Mouse (Mus musculus): ENCODE measurements around the gene Eno1. TPM values are rescaled to one million over a fixed set of nuclear protein-coding genes. Genes with fewer than 3 reads are reported as not detected.

Gene Eno1
- polyA plus RNA-seq (2011; ENCODE audit: insufficient read length, low read depth, missing spikeins): 672 and 858 TPM in 2 replicates

- TF ChIP-seq CTCF (IDR thresholded peaks at IDR 0.05; ENCODE audit: borderline replicate concordance, insufficient read depth, low read length) (no peak), POLR2A (IDR thresholded peaks at IDR 0.05; ENCODE audit: low read depth, low read length) (peak; percentile 98)
- peaks cover 8% of the 10 kb centered on the region for H3K4me1 ChIP-seq (ENCODE audit: control insufficient read depth, insufficient read depth, low read length)
- peak within 1 kb of the TSS; percentile 85 for H3K4me3 ChIP-seq (ENCODE audit: insufficient read depth, low read length)
- peak within 1 kb of the TSS; percentile 89 for H3K27ac ChIP-seq (ENCODE audit: insufficient read depth, low read length)
Observed at GRCm38 (mm10) chr4:150236521-150237481, at the start of gene Eno1. Gene Eno1, plus strand, starts transcription at chr4:150236721.

- Histone ChIP-seq H3K4me1 (ENCODE audit: control insufficient read depth, insufficient read depth, low read length) (no peaks in the 10 kb centered on the region), H3K4me3 (ENCODE audit: insufficient read depth, low read length) (no peak overlapping the region), H3K27ac (ENCODE audit: insufficient read depth, low read length) (no peak overlapping the region)
- TF ChIP-seq CTCF (IDR thresholded peaks at IDR 0.05; ENCODE audit: borderline replicate concordance, insufficient read depth, low read length) (no peak), POLR2A (IDR thresholded peaks at IDR 0.05; ENCODE audit: low read depth, low read length) (no peak)
Observed at GRCm38 (mm10) chr4:150188236-150188635, 48.3 kb upstream of the Eno1 start.

GRCm38 (mm10) chr4:150192199-150192598 is 44.3 kb upstream of the Eno1 start:
- no peak overlapping the region for H3K4me3 ChIP-seq (ENCODE audit: insufficient read depth, low read length)
- no peak overlapping the region for H3K27ac ChIP-seq (ENCODE audit: insufficient read depth, low read length)
- no peak for TF ChIP-seq CTCF (IDR thresholded peaks at IDR 0.05; ENCODE audit: borderline replicate concordance, insufficient read depth, low read length)
- TF ChIP-seq POLR2A (IDR thresholded peaks at IDR 0.05; ENCODE audit: low read depth, low read length): no peak
- no peaks in the 10 kb centered on the region for H3K4me1 ChIP-seq (ENCODE audit: control insufficient read depth, insufficient read depth, low read length)

- H3K4me1 ChIP-seq (ENCODE audit: control insufficient read depth, insufficient read depth, low read length): no peaks in the 10 kb centered on the region
Observed at GRCm38 (mm10) chr4:150193915-150194314, 42.6 kb upstream of the Eno1 start.

GRCm38 (mm10) chr4:150198268-150198667 is 38.3 kb upstream of the Eno1 start:
- TF ChIP-seq POLR2A (IDR thresholded peaks at IDR 0.05; ENCODE audit: low read depth, low read length) (no peak), CTCF (IDR thresholded peaks at IDR 0.05; ENCODE audit: borderline replicate concordance, insufficient read depth, low read length) (no peak)
- Histone ChIP-seq H3K4me1 (ENCODE audit: control insufficient read depth, insufficient read depth, low read length) (no peaks in the 10 kb centered on the region), H3K4me3 (ENCODE audit: insufficient read depth, low read length) (no peak overlapping the region), H3K27ac (ENCODE audit: insufficient read depth, low read length) (no peak overlapping the region)

More at GRCm38 (mm10) chr4:150193915-150194314, 42.6 kb upstream of the Eno1 start:
- no peak overlapping the region for H3K27ac ChIP-seq (ENCODE audit: insufficient read depth, low read length)
- no peak overlapping the region for H3K4me3 ChIP-seq (ENCODE audit: insufficient read depth, low read length)
- TF ChIP-seq POLR2A (IDR thresholded peaks at IDR 0.05; ENCODE audit: low read depth, low read length) (no peak), CTCF (IDR thresholded peaks at IDR 0.05; ENCODE audit: borderline replicate concordance, insufficient read depth, low read length) (peak; percentile 33; the same call in 1 of the 2 replicates)

- H3K4me1 ChIP-seq (ENCODE audit: control insufficient read depth, insufficient read depth, low read length): no peaks in the 10 kb centered on the region
- H3K27ac ChIP-seq (ENCODE audit: insufficient read depth, low read length): no peak within 1 kb of the TSS
- H3K4me3 ChIP-seq (ENCODE audit: insufficient read depth, low read length): no peak within 1 kb of the TSS
- TF ChIP-seq POLR2A (IDR thresholded peaks at IDR 0.05; ENCODE audit: low read depth, low read length) (no peak), CTCF (IDR thresholded peaks at IDR 0.05; ENCODE audit: borderline replicate concordance, insufficient read depth, low read length) (no peak)
Observed at GRCm38 (mm10) chr4:150201232-150201631, 35.3 kb upstream of the Eno1 start, which contains the start of gene Car6. Gene Car6, minus strand, starts transcription at chr4:150201332.

- no peaks in the 10 kb centered on the region for H3K4me1 ChIP-seq (ENCODE audit: control insufficient read depth, insufficient read depth, low read length)
- H3K27ac ChIP-seq (ENCODE audit: insufficient read depth, low read length): no peak overlapping the region
- H3K4me3 ChIP-seq (ENCODE audit: insufficient read depth, low read length): no peak overlapping the region
- TF ChIP-seq POLR2A (IDR thresholded peaks at IDR 0.05; ENCODE audit: low read depth, low read length) (no peak), CTCF (IDR thresholded peaks at IDR 0.05; ENCODE audit: borderline replicate concordance, insufficient read depth, low read length) (no peak)
Observed at GRCm38 (mm10) chr4:150202702-150203101, 33.8 kb upstream of the Eno1 start.

- no peak for TF ChIP-seq POLR2A (IDR thresholded peaks at IDR 0.05; ENCODE audit: low read depth, low read length)
- no peak for TF ChIP-seq CTCF (IDR thresholded peaks at IDR 0.05; ENCODE audit: borderline replicate concordance, insufficient read depth, low read length)
- Histone ChIP-seq H3K4me1 (ENCODE audit: control insufficient read depth, insufficient read depth, low read length) (no peaks in the 10 kb centered on the region), H3K27ac (ENCODE audit: insufficient read depth, low read length) (no peak overlapping the region), H3K4me3 (ENCODE audit: insufficient read depth, low read length) (no peak overlapping the region)
Observed at GRCm38 (mm10) chr4:150204877-150205276, 31.6 kb upstream of the Eno1 start.

GRCm38 (mm10) chr4:150209751-150210150 is 26.8 kb upstream of the Eno1 start:
- no peak for TF ChIP-seq POLR2A (IDR thresholded peaks at IDR 0.05; ENCODE audit: low read depth, low read length)
- TF ChIP-seq CTCF (IDR thresholded peaks at IDR 0.05; ENCODE audit: borderline replicate concordance, insufficient read depth, low read length): no peak
- Histone ChIP-seq H3K4me3 (ENCODE audit: insufficient read depth, low read length) (no peak overlapping the region), H3K4me1 (ENCODE audit: control insufficient read depth, insufficient read depth, low read length) (peaks cover 3% of the 10 kb centered on the region; the same call in 1 of the 2 replicates), H3K27ac (ENCODE audit: insufficient read depth, low read length) (no peak overlapping the region)

GRCm38 (mm10) chr4:150210306-150210705 is 26.2 kb upstream of the Eno1 start:
- Histone ChIP-seq H3K4me1 (ENCODE audit: control insufficient read depth, insufficient read depth, low read length) (peaks cover 3% of the 10 kb centered on the region; the same call in 1 of the 2 replicates), H3K4me3 (ENCODE audit: insufficient read depth, low read length) (no peak overlapping the region), H3K27ac (ENCODE audit: insufficient read depth, low read length) (no peak overlapping the region)
- TF ChIP-seq POLR2A (IDR thresholded peaks at IDR 0.05; ENCODE audit: low read depth, low read length): no peak
- TF ChIP-seq CTCF (IDR thresholded peaks at IDR 0.05; ENCODE audit: borderline replicate concordance, insufficient read depth, low read length): no peak
